Comparison of ENCODE assay signal across 17 mouse cellular contexts in the genomic region with DNA sequence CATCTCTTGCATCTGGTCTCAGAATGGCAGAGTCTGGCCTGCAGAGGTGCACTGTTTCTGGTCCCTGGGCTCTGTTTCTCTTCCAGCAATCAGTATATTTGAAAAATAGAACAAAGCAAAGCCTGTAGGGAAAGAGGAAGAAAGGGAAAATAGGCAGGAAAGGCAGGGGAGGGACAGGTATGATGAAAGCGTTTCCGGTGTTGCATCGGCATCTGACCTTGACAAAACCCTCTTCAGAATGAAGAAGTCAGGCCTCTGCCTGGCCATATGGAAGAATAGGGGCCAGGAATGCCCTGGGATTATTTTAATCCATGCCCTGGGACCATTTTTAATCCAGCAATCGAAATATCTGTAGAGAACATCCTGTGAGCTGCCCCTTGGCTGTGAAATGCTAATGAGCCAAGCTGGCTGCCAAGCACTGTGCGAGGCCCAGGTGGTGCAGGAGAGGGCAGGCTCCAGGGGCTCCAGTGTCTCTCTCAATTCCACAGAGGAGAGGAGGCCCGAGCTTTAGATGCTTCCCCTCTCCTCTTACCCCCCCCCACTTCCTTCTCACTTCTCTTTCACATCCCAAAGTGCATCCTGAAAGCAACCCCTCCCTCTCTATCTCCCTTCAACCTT.
DNase-seq lines count a peak whose midpoint lies in the region; ATAC-seq lines count a peak whose summit lies in the region.
"Had no signal": no experiment of that assay in that cellular context is flagged by ENCODE, and none has a peak within 500 bp of the region (broad histone marks: within the 10 kb centered on the region; RNA-seq: fewer than 3 reads in every experiment).

No protein-coding gene starts in this region.

- H3K9me3 ChIP-seq in heart, embryonic 10.5 days: no peaks in the 10 kb centered on the region
- no peaks in the 10 kb centered on the region for H3K9me3 ChIP-seq in forebrain, embryonic 16.5 days (ENCODE audit: control insufficient read depth, low read length)
- no peaks in the 10 kb centered on the region for H3K9me3 ChIP-seq in midbrain, embryonic 13.5 days

- H3K27me3 ChIP-seq in heart, embryonic 10.5 days (ENCODE audit: insufficient read depth, poor library complexity, severe bottlenecking): no peaks in the 10 kb centered on the region
- H3K27me3 ChIP-seq in forebrain, embryonic 16.5 days (replicated peaks; ENCODE audit: control insufficient read depth, insufficient read depth, low read length): no peaks in the 10 kb centered on the region
- no peaks in the 10 kb centered on the region for H3K27me3 ChIP-seq in midbrain, embryonic 13.5 days

- H3K9ac ChIP-seq in forebrain, embryonic 16.5 days (replicated peaks; ENCODE audit: low read depth, low read length): no peak overlapping the region
- no peak overlapping the region for H3K9ac ChIP-seq in midbrain, embryonic 13.5 days (replicated peaks)

- no peaks in the 10 kb centered on the region for H3K36me3 ChIP-seq in heart, embryonic 10.5 days
- no peaks in the 10 kb centered on the region for H3K36me3 ChIP-seq in forebrain, embryonic 16.5 days (ENCODE audit: control insufficient read depth, insufficient read depth)
- H3K36me3 ChIP-seq in midbrain, embryonic 13.5 days: no peaks in the 10 kb centered on the region
- H3K36me3 ChIP-seq: G1E had no signal

- intact Hi-C loops in left cerebral cortex, postnatal 36 days (cut with DNase I): loop anchor here (5.0 kb wide), 2 partner anchors 68 to 247 kb away; partner anchors contain the start of gene Map1b

- no peak for DNase-seq in heart, embryonic 10.5 days (ENCODE audit: low spot score)
- no peak for DNase-seq in heart, postnatal 4 days
- DNase-seq in MN1 (ENCODE audit: low spot score): peak; percentile 34
- DNase-seq in left cerebral cortex, postnatal 36 days (ENCODE audit: low spot score in 2 of 2): no peak
- DNase-seq in thymus, postnatal 10 days (ENCODE audit: low spot score in 2 of 2): no peak
- DNase-seq in heart, adult 18-20 months: no peak
- DNase-seq: cerebellum, adult 9-11 months; heart, postnatal 36 days; kidney, adult 2 months; layer of hippocampus, adult 9-11 months; left cerebral cortex, postnatal 4 days; lung, adult 2 months; thymus, postnatal 14 days had no signal

- H3K4me1 ChIP-seq in heart, embryonic 10.5 days: peaks cover 23% of the 10 kb centered on the region
- H3K4me1 ChIP-seq in forebrain, embryonic 16.5 days (replicated peaks; ENCODE audit: control insufficient read depth, insufficient read depth, low read length): peaks cover 13% of the 10 kb centered on the region
- H3K4me1 ChIP-seq in midbrain, embryonic 13.5 days (replicated peaks): peaks cover 24% of the 10 kb centered on the region

- no peak overlapping the region for H3K4me2 ChIP-seq in forebrain, embryonic 16.5 days (ENCODE audit: low read length)
- H3K4me2 ChIP-seq in midbrain, embryonic 13.5 days (replicated peaks): no peak overlapping the region

- 63% methylated on average over 6 of the region's 6 CpGs for WGBS in heart, embryonic 10.5 days
- WGBS in forebrain, embryonic 16.5 days: 54% methylated on average over 6 of the region's 6 CpGs
- 41% methylated on average over 6 of the region's 6 CpGs for WGBS in midbrain, embryonic 13.5 days

- H3K4me3 ChIP-seq in heart, embryonic 10.5 days: no peak overlapping the region
- H3K4me3 ChIP-seq in forebrain, embryonic 16.5 days (replicated peaks; ENCODE audit: low read length): no peak overlapping the region
- no peak overlapping the region for H3K4me3 ChIP-seq in midbrain, embryonic 13.5 days (replicated peaks)

- H3K27ac ChIP-seq in heart, embryonic 10.5 days: 0 out of 2 replicates have a peak overlapping the region, but pooled peaks have one; percentile 36
- no peak overlapping the region for H3K27ac ChIP-seq in forebrain, embryonic 16.5 days (ENCODE audit: low read length)
- peak overlapping the region; percentile 70 for H3K27ac ChIP-seq in midbrain, embryonic 13.5 days

- ATAC-seq in forebrain, embryonic 16.5 days: 0 out of 2 replicates have a peak, but pooled peaks have one; percentile 60
- ATAC-seq in midbrain, embryonic 13.5 days: peak; percentile 89
- ATAC-seq: activated CD4-positive, CD25-positive, alpha-beta regulatory T cell, adult 4 months had no signal
